Mouse (Mus musculus) liver, adult 2 months (tissue): Measurements from ENCODE around the gene Cfap299. TPM values are rescaled to one million over a fixed set of nuclear protein-coding genes. Genes with fewer than 3 reads are reported as not detected.
A peak's percentile ranks its signal among the peaks of the same experiment; 100 is the strongest.

ENCODE experiments used
- DNase-seq: peaks from one replicate; pipeline ENCODE4 v3.0.0-alpha.2; 2011; ENCODE audit warnings: low read depth, low spot score; ENCODE audit errors: extremely low read depth
- H3K27ac ChIP-seq: fragments of 200-500 bp; replicated peaks from 2 replicates; pipeline ENCODE4 v1.5.1; 2012; ENCODE audit warnings: low read depth, mild to moderate bottlenecking, control low read depth, inconsistent platforms, low read length; ENCODE audit not compliant: insufficient read depth
- H3K27me3 ChIP-seq: fragments of 200-500 bp; 2 replicates; pipeline ENCODE4 v1.6.1; 2012; ENCODE audit warnings: mild to moderate bottlenecking, moderate library complexity, low read length, inconsistent platforms; ENCODE audit not compliant: control insufficient read depth, insufficient read depth
- H3K36me3 ChIP-seq: fragments of 200-500 bp; 2 replicates; pipeline ENCODE4 v1.6.1; 2012; ENCODE audit warnings: low read length, inconsistent platforms; ENCODE audit not compliant: control insufficient read depth, insufficient read depth
- H3K4me1 ChIP-seq: fragments of 200-500 bp; 2 replicates; pipeline ENCODE4 v1.6.1; 2011; ENCODE audit warnings: low read length; ENCODE audit not compliant: control insufficient read depth, insufficient read depth
- H3K4me3 ChIP-seq: fragments of 200-500 bp; 2 replicates; pipeline ENCODE4 v1.5.1; 2011; ENCODE audit warnings: low read depth, mild to moderate bottlenecking, control low read depth, low read length, moderate library complexity; ENCODE audit not compliant: insufficient read depth
- H3K79me2 ChIP-seq: fragments of 200-500 bp; 2 replicates; pipeline ENCODE4 v1.6.1; 2012; ENCODE audit warnings: inconsistent platforms, mild to moderate bottlenecking, low read length, moderate library complexity; ENCODE audit not compliant: control insufficient read depth, insufficient read depth
- H3K9ac ChIP-seq: fragments of 200-500 bp; 2 replicates; pipeline ENCODE4 v1.6.1; 2012; ENCODE audit warnings: low read depth, mild to moderate bottlenecking, control low read depth, inconsistent platforms, low read length
- CTCF ChIP-seq: fragments of 200-500 bp; IDR thresholded peaks from 2 replicates; pipeline ENCODE4 v1.5.1; 2011; ENCODE audit warnings: low read depth, low read length, control low read depth
- POLR2A ChIP-seq: fragments of 200-500 bp; IDR thresholded peaks from 2 replicates; pipeline ENCODE4 v1.6.1; 2011; ENCODE audit warnings: low read length, control low read depth; ENCODE audit not compliant: insufficient read depth; ENCODE audit errors: extremely low read depth
- WGBS: fragments of 180-500 bp; shearing (Covaris S2); methylation state at CpG from one replicate; pipeline ENCODE4 v1.1.7; 2018; 5-methylcytosine and 5-hydroxymethylcytosine counted together
- polyA plus RNA-seq: library from polyadenylated mRNA; depleted of rRNA; stranded (reverse); fragments of >200 nt; gene quantifications from 2 replicates; pipeline ENCODE4 v1.2.3, GENCODE M21; 2012
- total RNA-seq: library from RNA; depleted of rRNA; stranded (reverse); fragments of >200 nt; gene quantifications from 2 replicates; pipeline ENCODE4 v1.2.3, GENCODE M21; 2014

Gene Cfap299
- total and polyA plus RNA-seq, 2 experiments: not detected

DNA sequence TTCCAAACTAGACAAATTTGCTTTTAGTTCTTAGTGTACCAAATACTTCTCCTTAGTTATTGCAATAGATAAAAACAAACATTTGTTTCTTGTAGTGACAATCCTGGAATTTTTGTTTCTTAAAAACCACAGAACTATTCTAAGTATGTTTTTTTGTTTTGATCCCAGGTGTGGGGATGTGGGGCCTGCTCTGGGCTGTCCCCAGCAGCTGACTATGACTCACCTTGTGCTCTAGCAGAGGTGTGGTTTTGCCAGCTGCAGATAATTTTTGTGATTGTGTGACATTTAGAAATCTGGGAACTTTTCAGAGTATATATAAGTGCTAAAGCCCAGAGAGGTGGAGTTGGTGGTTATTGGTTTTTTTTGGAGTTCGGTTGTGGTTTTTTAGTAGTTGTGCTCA is 221.8 kb downstream of the Cfap299 start:
- no peaks in the 10 kb centered on the region for H3K79me2 ChIP-seq
- H3K9ac ChIP-seq: no peak overlapping the region
- no peaks in the 10 kb centered on the region for H3K4me1 ChIP-seq
- no peak for TF ChIP-seq CTCF
- no peak for TF ChIP-seq POLR2A
- H3K36me3 ChIP-seq: no peaks in the 10 kb centered on the region
- H3K27me3 ChIP-seq: no peaks in the 10 kb centered on the region
- H3K4me3 ChIP-seq: no peak overlapping the region
- WGBS: 92% methylated on average over 1 of the region's 1 CpGs
- DNase-seq: no peak
- no peak overlapping the region for H3K27ac ChIP-seq

- Histone ChIP-seq H3K9ac (no peak within 1 kb of the TSS), H3K27ac (no peak within 1 kb of the TSS), H3K27me3 (no peaks in the 10 kb centered on the region), H3K4me3 (no peak within 1 kb of the TSS), H3K79me2 (no peaks in the 10 kb centered on the region), H3K4me1 (no peaks in the 10 kb centered on the region), H3K36me3 (no peaks in the 10 kb centered on the region)
- no peak for DNase-seq
- TF ChIP-seq CTCF (no peak), POLR2A (no peak)
Observed at GRCm38 (mm10) chr5:98552395-98552794, 223.3 kb downstream of the Cfap299 start, which contains the start of gene Gm11111. Gene Gm11111, plus strand, starts transcription at chr5:98552695.

DNA sequence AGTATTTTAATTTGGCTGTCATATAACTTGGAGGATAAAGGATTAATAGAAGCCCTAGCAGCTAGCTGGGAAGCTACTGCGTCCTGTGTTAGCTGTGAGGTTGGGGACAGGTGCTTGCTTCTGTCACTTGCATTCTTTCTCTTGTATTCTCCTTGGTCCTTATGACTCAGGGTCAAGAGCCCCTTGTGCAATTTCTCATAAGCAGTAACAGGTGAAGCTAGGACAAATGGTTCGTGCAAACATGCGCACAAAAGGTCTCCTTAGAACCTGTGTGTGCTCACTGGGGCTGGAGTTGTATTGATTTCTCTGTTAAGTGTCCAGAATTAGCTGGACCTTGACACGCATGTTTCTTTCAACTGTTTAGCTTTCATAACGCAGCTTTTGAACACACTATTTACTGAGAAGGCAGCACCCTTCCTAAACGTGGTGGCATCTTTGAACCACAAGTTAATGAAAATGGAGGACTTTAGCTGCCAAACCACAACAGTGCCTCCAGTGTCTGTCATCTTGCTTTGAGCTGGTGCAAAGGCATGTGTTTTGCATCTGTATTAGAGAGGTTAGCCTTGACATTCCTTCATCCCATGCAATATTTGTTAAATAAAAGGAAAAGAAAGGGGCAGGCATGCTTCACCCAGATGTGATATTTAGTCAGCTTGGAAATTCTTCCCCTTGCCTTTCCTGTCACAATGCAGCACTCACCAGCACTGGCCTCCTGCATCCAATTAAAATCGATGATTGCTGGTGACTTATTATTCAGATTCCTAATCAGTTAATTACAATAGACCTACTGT is 223.9 kb downstream of the Cfap299 start:
- H3K9ac ChIP-seq: no peak overlapping the region
- H3K4me1 ChIP-seq: no peaks in the 10 kb centered on the region
- 44% methylated on average over 7 of the region's 7 CpGs for WGBS
- TF ChIP-seq POLR2A: no peak
- TF ChIP-seq CTCF: no peak
- no peaks in the 10 kb centered on the region for H3K79me2 ChIP-seq
- H3K4me3 ChIP-seq: no peak overlapping the region
- H3K27ac ChIP-seq: no peak overlapping the region
- peak; percentile 11 for DNase-seq
- no peaks in the 10 kb centered on the region for H3K36me3 ChIP-seq
- H3K27me3 ChIP-seq: no peaks in the 10 kb centered on the region

DNA sequence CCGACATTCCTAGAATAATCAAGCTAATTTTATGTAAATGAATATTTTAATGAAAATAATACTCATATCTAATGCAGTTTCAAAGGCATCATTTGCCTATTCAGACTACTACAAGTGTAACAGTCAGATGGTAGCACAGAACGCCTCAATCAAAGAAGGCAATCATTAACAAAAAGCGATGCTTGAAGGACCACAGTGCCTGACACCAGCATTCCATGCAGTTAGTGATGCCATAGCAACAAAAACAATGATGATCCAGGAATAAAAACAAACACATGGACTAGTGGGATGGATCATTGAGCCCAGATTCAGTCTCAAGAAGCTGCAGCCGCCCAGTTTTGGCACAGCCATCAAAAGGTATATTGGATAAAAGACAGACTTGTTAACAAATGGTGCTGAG is 232.2 kb downstream of the Cfap299 start:
- Histone ChIP-seq H3K9ac (no peak overlapping the region), H3K4me1 (no peaks in the 10 kb centered on the region), H3K4me3 (no peak overlapping the region), H3K27me3 (no peaks in the 10 kb centered on the region), H3K36me3 (no peaks in the 10 kb centered on the region), H3K79me2 (no peaks in the 10 kb centered on the region), H3K27ac (no peak overlapping the region)
- WGBS: 84% methylated on average over 4 of the region's 4 CpGs
- DNase-seq: no peak
- no peak for TF ChIP-seq CTCF
- no peak for TF ChIP-seq POLR2A

DNA sequence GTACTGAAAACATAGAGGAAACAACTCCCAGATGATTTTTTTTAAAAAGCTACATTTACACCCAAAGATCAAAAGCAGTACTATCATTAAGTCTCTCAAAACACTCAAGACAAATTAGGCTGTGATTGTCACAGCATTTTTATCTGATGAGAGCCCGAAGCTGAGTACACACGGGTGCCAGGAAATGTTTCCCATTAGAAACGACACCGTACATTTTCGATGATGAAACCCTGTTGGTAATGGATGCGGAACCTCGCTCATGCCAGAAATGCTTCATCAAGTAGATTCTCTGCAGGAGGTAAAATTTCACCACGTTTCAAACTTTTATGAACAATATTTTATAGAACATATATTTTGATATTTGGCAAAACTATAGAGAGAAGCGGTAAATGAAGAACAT is 233.7 kb downstream of the Cfap299 start:
- Histone ChIP-seq H3K27ac (no peak overlapping the region), H3K4me1 (no peaks in the 10 kb centered on the region), H3K36me3 (no peaks in the 10 kb centered on the region), H3K27me3 (no peaks in the 10 kb centered on the region), H3K9ac (no peak overlapping the region), H3K4me3 (no peak overlapping the region), H3K79me2 (no peaks in the 10 kb centered on the region)
- 79% methylated on average over 9 of the region's 9 CpGs for WGBS
- no peak for TF ChIP-seq CTCF
- no peak for TF ChIP-seq POLR2A
- DNase-seq: no peak

DNA sequence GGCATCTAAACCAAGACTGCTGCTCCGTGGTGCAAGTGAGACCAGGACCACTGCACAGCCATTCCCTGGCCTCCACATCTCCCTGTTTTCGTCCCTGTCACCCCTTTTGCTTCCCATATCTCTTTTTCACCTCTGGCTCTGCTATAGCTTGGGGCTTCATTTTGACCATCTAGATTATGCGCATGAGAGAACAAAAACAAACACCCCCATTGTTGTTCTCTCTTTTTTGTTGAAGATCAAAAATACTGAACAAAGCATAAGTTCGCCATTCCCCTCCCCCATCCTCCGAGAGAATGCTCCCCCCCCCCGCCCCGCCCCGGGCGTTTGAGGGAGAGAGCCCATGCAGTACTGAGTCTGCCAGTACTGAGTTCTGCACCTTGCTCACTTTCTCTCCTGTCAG is 234.7 kb downstream of the Cfap299 start:
- WGBS: 52% methylated on average over 9 of the region's 9 CpGs

More for the DNA sequence above, 234.7 kb downstream of the Cfap299 start:
- Histone ChIP-seq H3K27me3 (no peaks in the 10 kb centered on the region), H3K79me2 (no peaks in the 10 kb centered on the region), H3K36me3 (no peaks in the 10 kb centered on the region), H3K9ac (no peak overlapping the region), H3K4me3 (no peak overlapping the region), H3K27ac (no peak overlapping the region), H3K4me1 (no peaks in the 10 kb centered on the region)
- no peak for DNase-seq
- TF ChIP-seq CTCF: no peak
- no peak for TF ChIP-seq POLR2A
